Mouse (Mus musculus) CH12.LX (cell line): ENCODE measurements at regions not wholly inside any gene's neighbourhood (a gene's known extent, or its start where the extent isn't known, plus 50 kb on each side); places are given as distances from the start of the nearest gene placed in this dataset.

Source experiments
- DNase-seq: peaks from one replicate; pipeline ENCODE4 v3.0.0-alpha.2; 2013; ENCODE audit errors: extremely low read depth
- H3K27ac ChIP-seq: 2 replicates; pipeline ENCODE4 v1.5.1; 2012; ENCODE audit warnings: low read depth, mild to moderate bottlenecking, control low read depth, moderate library complexity; ENCODE audit not compliant: insufficient read depth
- H3K27me3 ChIP-seq: replicated peaks from 2 replicates; pipeline ENCODE3; 2012; ENCODE audit warnings: inconsistent platforms
- H3K36me3 ChIP-seq, 2 experiments: replicated peaks in 1 of 2; 2 replicates each; pipeline versions ENCODE3 to v1.6.1; 2012; ENCODE audit warnings: inconsistent platforms in 1 of 2, low read length in 1 of 2, mild to moderate bottlenecking in 1 of 2, mixed read lengths in 1 of 2, moderate library complexity in 1 of 2; ENCODE audit not compliant: control insufficient read depth in 1 of 2, insufficient read depth in 1 of 2
- H3K4me1 ChIP-seq, 2 experiments: 2 replicates each; pipeline ENCODE4 v1.6.1; 2012; ENCODE audit warnings: inconsistent platforms in 1 of 2, moderate library complexity in 1 of 2; ENCODE audit not compliant: insufficient read depth in 2 of 2, control insufficient read depth in 1 of 2
- H3K4me2 ChIP-seq: 2 replicates; pipeline ENCODE4 v1.6.1; 2012; ENCODE audit warnings: low read depth, mild to moderate bottlenecking, control low read depth; ENCODE audit not compliant: poor library complexity, insufficient read depth, severe bottlenecking
- H3K4me3 ChIP-seq, 3 experiments: fragments of 150-350 bp in 1 of 3; sonication (generic) in 1 of 3; replicated peaks in 1 of 3; 2 replicates each; pipeline versions ENCODE3 to v1.5.1; 2011 to 2012; ENCODE audit warnings: low read depth in 2 of 3, low read length in 2 of 3, mild to moderate bottlenecking in 2 of 3, moderate library complexity in 2 of 3, control low read depth in 1 of 3, improper control_type of control experiment in 1 of 3, inconsistent platforms in 1 of 3, mixed read lengths in 1 of 3; ENCODE audit not compliant: poor library complexity in 1 of 3
- H3K79me2 ChIP-seq: replicated peaks from 2 replicates; pipeline ENCODE4 v1.6.1; 2012; ENCODE audit warnings: mild to moderate bottlenecking, moderate library complexity; ENCODE audit not compliant: control insufficient read depth, poor library complexity, insufficient read depth, severe bottlenecking; ENCODE audit errors: extremely low read depth
- H3K9ac ChIP-seq: 2 replicates; pipeline ENCODE4 v1.6.1; 2012; ENCODE audit warnings: low read depth, mild to moderate bottlenecking, control low read depth, moderate library complexity; ENCODE audit not compliant: insufficient read depth
- H3K9me3 ChIP-seq: replicated peaks from 2 replicates; pipeline ENCODE3; 2012; ENCODE audit warnings: low read length, inconsistent platforms, mixed read lengths
- BHLHE40 ChIP-seq: IDR thresholded peaks from 2 replicates; pipeline ENCODE4 v1.6.1; 2011; ENCODE audit warnings: mild to moderate bottlenecking, low read depth, low read length, improper control_type of control experiment
- CHD1 ChIP-seq: IDR thresholded peaks from 2 replicates; pipeline ENCODE4 v1.6.1; 2012; ENCODE audit warnings: low read depth, low read length, improper control_type of control experiment, inconsistent platforms
- CHD2 ChIP-seq: IDR thresholded peaks from 2 replicates; pipeline ENCODE4 v1.6.1; 2011; ENCODE audit warnings: low read length, improper control_type of control experiment
- CTCF ChIP-seq, 2 experiments: IDR thresholded peaks in 1 of 2; conservative IDR thresholded peaks in 1 of 2; 2 replicates each; pipeline ENCODE4 v1.5.1; 2011 to 2012; ENCODE audit warnings: low read depth in 2 of 2, low read length in 2 of 2, improper control_type of control experiment in 1 of 2, inconsistent platforms in 1 of 2, mild to moderate bottlenecking in 1 of 2, moderate library complexity in 1 of 2
- EP300 ChIP-seq: IDR thresholded peaks from 2 replicates; pipeline ENCODE4 v1.6.1; 2011; ENCODE audit warnings: low read length, improper control_type of control experiment
- ETS1 ChIP-seq: conservative IDR thresholded peaks from 2 replicates; pipeline ENCODE4 v1.6.1; 2012; ENCODE audit warnings: low read depth, mild to moderate bottlenecking, inconsistent platforms, low read length, improper control_type of control experiment, moderate library complexity
- IRF4 ChIP-seq: IDR thresholded peaks from 2 replicates; pipeline ENCODE4 v1.6.1; 2014; ENCODE audit warnings: low read depth, mild to moderate bottlenecking, inconsistent platforms, low read length, improper control_type of control experiment
- JUN ChIP-seq: IDR thresholded peaks from 2 replicates; pipeline ENCODE4 v1.6.1; 2011; ENCODE audit warnings: low read depth, mild to moderate bottlenecking, low read length, improper control_type of control experiment, moderate library complexity; ENCODE audit not compliant: insufficient read depth
- JUND ChIP-seq: conservative IDR thresholded peaks from 2 replicates; pipeline ENCODE4 v1.6.1; 2011; ENCODE audit warnings: low read depth, low read length, improper control_type of control experiment
- KAT2A ChIP-seq: IDR thresholded peaks from 2 replicates; pipeline ENCODE4 v1.6.1; 2012; ENCODE audit warnings: low read length, improper control_type of control experiment, inconsistent platforms; ENCODE audit not compliant: insufficient replicate concordance
- MAX ChIP-seq: IDR thresholded peaks from 2 replicates; pipeline ENCODE4 v1.6.1; 2011; ENCODE audit warnings: low read length, improper control_type of control experiment
- MEF2A ChIP-seq: IDR thresholded peaks from 2 replicates; pipeline ENCODE4 v1.6.1; 2014; ENCODE audit warnings: low read depth, mild to moderate bottlenecking, inconsistent platforms, low read length, improper control_type of control experiment, borderline replicate concordance
- MXI1 ChIP-seq: IDR thresholded peaks from 2 replicates; pipeline ENCODE4 v1.6.1; 2011; ENCODE audit warnings: mild to moderate bottlenecking, low read depth, low read length, improper control_type of control experiment
- MYC ChIP-seq: IDR thresholded peaks from 2 replicates; pipeline ENCODE4 v1.6.1; 2011; ENCODE audit warnings: low read depth, mild to moderate bottlenecking, improper control_type of control experiment, low read length
- NRF1 ChIP-seq: IDR thresholded peaks from 2 replicates; pipeline ENCODE4 v1.6.1; 2014; ENCODE audit warnings: low read depth, mild to moderate bottlenecking, inconsistent platforms, low read length, improper control_type of control experiment, moderate library complexity
- POLR2AphosphoS2 ChIP-seq: IDR thresholded peaks from 2 replicates; pipeline ENCODE4 v1.6.1; 2011; ENCODE audit warnings: low read depth, low read length, improper control_type of control experiment
- SIN3A ChIP-seq: IDR thresholded peaks from 2 replicates; pipeline ENCODE4 v1.6.1; 2012; ENCODE audit warnings: low read length, improper control_type of control experiment, inconsistent platforms
- TCF12 ChIP-seq: IDR thresholded peaks from 2 replicates; pipeline ENCODE4 v1.6.1; 2014; ENCODE audit warnings: low read depth, mild to moderate bottlenecking, inconsistent platforms, low read length, improper control_type of control experiment
- UBTF ChIP-seq: IDR thresholded peaks from 2 replicates; pipeline ENCODE4 v1.6.1; 2012; ENCODE audit warnings: low read depth, mild to moderate bottlenecking, inconsistent platforms, low read length, improper control_type of control experiment, moderate library complexity
- ZKSCAN1 ChIP-seq: IDR thresholded peaks from 2 replicates; pipeline ENCODE4 v1.6.1; 2012; ENCODE audit warnings: low read depth, inconsistent platforms, low read length, improper control_type of control experiment, borderline replicate concordance
- ZNF384 ChIP-seq: IDR thresholded peaks from 2 replicates; pipeline ENCODE4 v1.6.1; 2012; ENCODE audit warnings: low read depth, low read length, improper control_type of control experiment, inconsistent platforms
- dilution Hi-C: fragments of 300-500 bp; cut with MboI; formaldehyde crosslinking; loops from 2 replicates; pipeline ENCODE4 v1.14.3; 2020; ENCODE audit warnings: low sequenced_read_pairs; ENCODE audit not compliant: extremely low pct_unique_long_range_greater_than_20kb, extremely low pct_ligation_motif_present
- in situ Hi-C: fragments of 300-500 bp; cut with MboI; formaldehyde crosslinking; loops from 3 replicates; pipeline ENCODE4 v1.14.3; 2019; ENCODE audit warnings: low sequenced_read_pairs, low pct_ligation_motif_present, low pct_unique_long_range_greater_than_20kb, mixed read lengths

DNA sequence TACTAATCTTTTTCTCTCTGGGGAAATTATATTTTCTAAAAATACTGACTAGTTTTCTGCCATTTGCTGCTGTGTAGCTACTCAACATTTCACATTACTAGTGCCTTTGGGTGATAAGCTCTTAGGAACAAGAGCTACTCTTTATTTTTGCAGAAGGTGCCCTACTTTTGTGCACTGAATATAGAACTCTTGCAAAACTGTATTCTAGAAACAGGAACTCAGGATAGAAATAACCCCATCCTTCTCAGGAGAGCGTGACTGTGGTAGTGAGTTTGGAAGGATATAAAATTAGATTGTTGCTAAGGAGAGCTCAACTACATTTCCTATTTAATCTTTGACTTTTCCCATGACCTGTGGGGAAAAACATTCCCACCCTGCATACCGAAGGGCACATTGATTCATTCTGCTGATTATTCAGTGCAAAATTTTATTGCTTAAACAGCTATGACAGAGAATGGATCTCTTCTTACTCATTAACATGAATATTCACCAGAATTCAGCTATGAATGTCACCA, 408.0 kb upstream of the Nrsn1 start:
- DNase-seq: no peak
- Histone ChIP-seq H3K4me3 (no peak overlapping the region), H3K4me1 (0 out of 4 replicates have a peak, but pooled peaks cover 0 to 4% of the 10 kb centered on the region in 2 experiments), H3K9ac (no peak overlapping the region), H3K27me3 (no peaks in the 10 kb centered on the region), H3K4me2 (no peak overlapping the region), H3K79me2 (no peaks in the 10 kb centered on the region), H3K27ac (no peak overlapping the region), H3K9me3 (no peaks in the 10 kb centered on the region), H3K36me3 (no peaks in the 10 kb centered on the region)
- TF ChIP-seq ETS1 (no peak), BHLHE40 (no peak), MAX (no peak), KAT2A (no peak), ZKSCAN1 (no peak), EP300 (no peak), POLR2AphosphoS2 (no peak), MYC (no peak), MEF2A (no peak)
- in situ Hi-C loops: no loop called here
- dilution Hi-C loops: no loop called here

DNA sequence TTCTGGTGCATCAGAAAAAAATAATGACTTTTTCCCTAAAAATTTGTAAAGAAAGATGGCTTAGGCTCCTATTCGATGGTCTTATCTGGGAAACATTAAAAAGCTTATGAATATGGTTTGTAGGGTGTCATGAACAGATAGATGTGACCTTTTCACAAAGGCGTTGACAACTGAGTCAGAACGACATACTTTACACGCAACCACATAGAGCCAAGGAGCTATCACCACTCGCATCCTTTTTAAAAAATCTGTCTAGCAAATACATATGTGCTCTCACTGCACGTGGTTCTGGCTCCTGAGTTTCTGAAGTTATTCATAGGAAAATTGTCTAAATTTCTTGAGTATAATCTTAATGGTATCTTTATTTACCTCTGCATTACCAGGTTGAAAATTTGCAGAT, 404.9 kb upstream of the Nrsn1 start:
- no peak overlapping the region for H3K9ac ChIP-seq
- TF ChIP-seq CHD2 (no peak), SIN3A (no peak), CTCF (conservative IDR thresholded peaks at IDR 0.05 in 1 of 2, IDR thresholded peaks at IDR 0.05 in 1 of 2; ENCODE audit: low read depth in 2 of 2, low read length in 2 of 2) (no peak), MXI1 (no peak), POLR2AphosphoS2 (no peak)
- TF ChIP-seq, all 38 proteins: peak for 0
- Histone ChIP-seq H3K4me3 (no peak overlapping the region), H3K4me1 (0 out of 4 replicates have a peak, but pooled peaks cover 0 to 4% of the 10 kb centered on the region in 2 experiments), H3K27me3 (no peaks in the 10 kb centered on the region), H3K4me2 (no peak overlapping the region), H3K27ac (no peak overlapping the region), H3K79me2 (no peaks in the 10 kb centered on the region), H3K9me3 (no peaks in the 10 kb centered on the region), H3K36me3 (no peaks in the 10 kb centered on the region)
- no peak for DNase-seq
- dilution Hi-C loops: no loop called here
- in situ Hi-C loops: no loop called here

DNA sequence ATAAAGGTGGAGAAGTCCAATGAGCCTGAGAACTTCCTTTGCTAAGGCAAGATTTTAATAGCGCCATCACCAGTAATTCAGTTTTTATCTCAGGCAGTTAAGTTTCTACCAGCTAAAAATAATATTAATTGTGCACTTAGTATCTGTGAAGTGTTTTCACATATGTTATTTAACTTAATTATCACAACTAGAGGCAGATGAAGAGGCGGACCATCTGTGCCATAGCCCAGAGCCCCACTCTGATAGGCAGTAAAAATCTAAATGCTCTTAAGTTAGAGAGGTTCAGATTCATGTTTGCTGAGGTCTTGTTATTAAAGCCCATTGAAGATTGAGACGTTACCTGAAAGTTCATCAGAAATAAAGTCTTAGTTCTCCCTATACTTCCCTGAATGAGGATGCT, 395.7 kb upstream of the Nrsn1 start:
- DNase-seq: no peak
- H3K9ac ChIP-seq: no peak overlapping the region
- no peak overlapping the region for H3K4me2 ChIP-seq
- no peaks in the 10 kb centered on the region for H3K27me3 ChIP-seq
- no peaks in the 10 kb centered on the region for H3K9me3 ChIP-seq
- no peak overlapping the region for H3K27ac ChIP-seq
- TF ChIP-seq ETS1 (no peak), NRF1 (no peak), TCF12 (no peak), ZNF384 (no peak), MEF2A (no peak), CHD1 (no peak), JUN (no peak), JUND (no peak), UBTF (no peak), POLR2AphosphoS2 (no peak), IRF4 (no peak), KAT2A (no peak)
- TF ChIP-seq, all 38 proteins: peak for 0
- H3K36me3 ChIP-seq: no peaks in the 10 kb centered on the region
- dilution Hi-C loops (no loop called here), in situ Hi-C loops (no loop called here)
- no peak overlapping the region for H3K4me3 ChIP-seq
- no peaks in the 10 kb centered on the region for H3K4me1 ChIP-seq
- H3K79me2 ChIP-seq: no peaks in the 10 kb centered on the region
